Comparison of ENCODE assay signal across 8 mouse cellular contexts in genomic region chr1:70128035-70128434, GRCm38 (mm10).
DNase-seq lines count a peak whose midpoint lies in the region; ATAC-seq and TF ChIP-seq lines count a peak whose summit lies in the region.

No protein-coding gene starts in this region.

- H3K36me3 ChIP-seq in hindbrain, postnatal 0 days (ENCODE audit: insufficient read depth, low read length) = no peaks in the 10 kb centered on the region
- H3K36me3 ChIP-seq in hindbrain, embryonic 14.5 days (replicated peaks; ENCODE audit: control insufficient read depth, insufficient read depth) = no peaks in the 10 kb centered on the region
- H3K36me3 ChIP-seq in neural tube, embryonic 15.5 days = no peaks in the 10 kb centered on the region

- no peak overlapping the region for H3K4me2 ChIP-seq in hindbrain, postnatal 0 days (ENCODE audit: low read depth, low read length)
- H3K4me2 ChIP-seq in hindbrain, embryonic 14.5 days (replicated peaks) = no peak overlapping the region
- no peak overlapping the region for H3K4me2 ChIP-seq in neural tube, embryonic 15.5 days

- no peaks in the 10 kb centered on the region for H3K4me1 ChIP-seq in hindbrain, postnatal 0 days (ENCODE audit: insufficient read depth, low read length)
- H3K4me1 ChIP-seq in hindbrain, embryonic 14.5 days (replicated peaks; ENCODE audit: control insufficient read depth, insufficient read depth, low read length) = no peaks in the 10 kb centered on the region
- H3K4me1 ChIP-seq in neural tube, embryonic 15.5 days = no peaks in the 10 kb centered on the region

- no peak overlapping the region for H3K9ac ChIP-seq in hindbrain, postnatal 0 days (replicated peaks; ENCODE audit: low read length)
- H3K9ac ChIP-seq in hindbrain, embryonic 14.5 days = no peak overlapping the region
- H3K9ac ChIP-seq in neural tube, embryonic 15.5 days (replicated peaks) = no peak overlapping the region

- 61% methylated on average over 2 of the region's 2 CpGs for WGBS in hindbrain, postnatal 0 days
- WGBS in hindbrain, embryonic 14.5 days = 65% methylated on average over 2 of the region's 2 CpGs
- WGBS in neural tube, embryonic 15.5 days = 67% methylated on average over 2 of the region's 2 CpGs

- H3K9me3 ChIP-seq in hindbrain, postnatal 0 days (ENCODE audit: low read length) = no peaks in the 10 kb centered on the region
- H3K9me3 ChIP-seq in hindbrain, embryonic 14.5 days (ENCODE audit: control insufficient read depth, low read length) = no peaks in the 10 kb centered on the region
- no peaks in the 10 kb centered on the region for H3K9me3 ChIP-seq in neural tube, embryonic 15.5 days (replicated peaks)

- TF ChIP-seq CTCF in hindbrain, postnatal 0 days (IDR thresholded peaks at IDR 0.05; ENCODE audit: low read depth) = peak; percentile 60

- H3K27ac ChIP-seq in hindbrain, postnatal 0 days = no peak overlapping the region
- H3K27ac ChIP-seq in hindbrain, embryonic 14.5 days = no peak overlapping the region
- H3K27ac ChIP-seq in neural tube, embryonic 15.5 days (replicated peaks) = no peak overlapping the region

- ATAC-seq in hindbrain, postnatal 0 days = no peak
- no peak for ATAC-seq in hindbrain, embryonic 14.5 days (ENCODE audit: low FRiP score)
- ATAC-seq in neural tube, embryonic 15.5 days (ENCODE audit: low FRiP score) = no peak

- no peak overlapping the region for H3K4me3 ChIP-seq in hindbrain, postnatal 0 days (ENCODE audit: low read length)
- H3K4me3 ChIP-seq in hindbrain, embryonic 14.5 days (replicated peaks; ENCODE audit: low read length) = no peak overlapping the region
- H3K4me3 ChIP-seq in neural tube, embryonic 15.5 days (replicated peaks) = no peak overlapping the region

- H3K27me3 ChIP-seq in hindbrain, postnatal 0 days (ENCODE audit: insufficient read depth, low read length) = no peaks in the 10 kb centered on the region
- no peaks in the 10 kb centered on the region for H3K27me3 ChIP-seq in hindbrain, embryonic 14.5 days (ENCODE audit: control insufficient read depth, insufficient read depth, low read length)
- H3K27me3 ChIP-seq in neural tube, embryonic 15.5 days (replicated peaks) = no peaks in the 10 kb centered on the region

- peak; percentile 28 for DNase-seq in hindbrain, postnatal 0 days (ENCODE audit: low spot score)
- no peak for DNase-seq in hindbrain, embryonic 14.5 days (ENCODE audit: low spot score)
- DNase-seq in testis, postnatal 10 days (ENCODE audit: low spot score) = peak; percentile 47
- DNase-seq in testis, postnatal 14 days (ENCODE audit: low spot score) = no peak
- peak; percentile 14 for DNase-seq in c-Kit-positive CD71-negative TER-119-negative erythroid progenitor cells, embryonic 14.5 days (ENCODE audit: low read depth)
- peak; percentile 1 for DNase-seq in retina, adult 2 months (ENCODE audit: low read depth, low spot score)
- DNase-seq in cerebellum, adult 9-11 months = no peak

Comparison
In these comparisons a context has a peak if more than half of its experiments do, and no peak if none do; other contexts are left out.
1. DNase-seq: peak in hindbrain, postnatal 0 days (single experiment), testis, postnatal 10 days (single experiment), c-Kit-positive CD71-negative TER-119-negative erythroid progenitor cells, embryonic 14.5 days (single experiment) and retina, adult 2 months (single experiment); none in hindbrain, embryonic 14.5 days (single experiment), testis, postnatal 14 days (single experiment) and cerebellum, adult 9-11 months (single experiment).